10 mouse cellular contexts compared by ENCODE assay signal in genomic region chr9:123679198-123679597, GRCm38 (mm10). TPM values are rescaled to one million over a fixed set of nuclear protein-coding genes. Genes with fewer than 3 reads are reported as not detected.
DNase-seq lines count a peak whose midpoint lies in the region; ATAC-seq lines count a peak whose summit lies in the region.
"Had no signal": no experiment of that assay in that cellular context is flagged by ENCODE, and none has a peak within 500 bp of the region (broad histone marks: within the 10 kb centered on the region; RNA-seq: fewer than 3 reads in every experiment).

No protein-coding gene starts in this region.

- no peak overlapping the region for H3K9ac ChIP-seq in heart, embryonic 15.5 days
- H3K9ac ChIP-seq in embryonic facial prominence, embryonic 13.5 days = peak overlapping the region; percentile 64; the same call in 1 of the 2 replicates
- no peak overlapping the region for H3K9ac ChIP-seq in intestine, embryonic 15.5 days
- no peak overlapping the region for H3K9ac ChIP-seq in midbrain, embryonic 16.5 days (ENCODE audit: low read depth, low read length)

- no peaks in the 10 kb centered on the region for H3K9me3 ChIP-seq in heart, embryonic 15.5 days (replicated peaks)
- H3K9me3 ChIP-seq in embryonic facial prominence, embryonic 13.5 days = no peaks in the 10 kb centered on the region
- no peaks in the 10 kb centered on the region for H3K9me3 ChIP-seq in intestine, embryonic 15.5 days
- H3K9me3 ChIP-seq in midbrain, embryonic 16.5 days (replicated peaks; ENCODE audit: control insufficient read depth, low read length, poor library complexity, severe bottlenecking) = no peaks in the 10 kb centered on the region

- H3K4me3 ChIP-seq in heart, embryonic 15.5 days = peak overlapping the region; percentile 52
- H3K4me3 ChIP-seq in embryonic facial prominence, embryonic 13.5 days = peak overlapping the region; percentile 47
- H3K4me3 ChIP-seq in intestine, embryonic 15.5 days (replicated peaks) = peak overlapping the region; percentile 48
- peak overlapping the region; percentile 46 for H3K4me3 ChIP-seq in midbrain, embryonic 16.5 days (ENCODE audit: low read depth, low read length)

- H3K27ac ChIP-seq in heart, embryonic 15.5 days = no peak overlapping the region
- H3K27ac ChIP-seq in embryonic facial prominence, embryonic 13.5 days = no peak overlapping the region
- H3K27ac ChIP-seq in intestine, embryonic 15.5 days = no peak overlapping the region
- no peak overlapping the region for H3K27ac ChIP-seq in midbrain, embryonic 16.5 days (ENCODE audit: low read length)

- peaks cover 10% of the 10 kb centered on the region for H3K4me1 ChIP-seq in heart, embryonic 15.5 days (replicated peaks)
- peaks cover 10% of the 10 kb centered on the region for H3K4me1 ChIP-seq in embryonic facial prominence, embryonic 13.5 days
- H3K4me1 ChIP-seq in intestine, embryonic 15.5 days (replicated peaks) = peaks cover 10% of the 10 kb centered on the region
- H3K4me1 ChIP-seq in midbrain, embryonic 16.5 days (ENCODE audit: control insufficient read depth, insufficient read depth, low read length) = peaks cover 5% of the 10 kb centered on the region; the same call in 1 of the 2 replicates

- H3K27me3 ChIP-seq in heart, embryonic 15.5 days = peaks cover 74% of the 10 kb centered on the region
- peaks cover 70% of the 10 kb centered on the region for H3K27me3 ChIP-seq in embryonic facial prominence, embryonic 13.5 days
- peaks cover 13% of the 10 kb centered on the region for H3K27me3 ChIP-seq in intestine, embryonic 15.5 days (replicated peaks)
- H3K27me3 ChIP-seq in midbrain, embryonic 16.5 days (ENCODE audit: control insufficient read depth, insufficient read depth, low read depth, low read length) = peaks cover 32% of the 10 kb centered on the region

- peak overlapping the region; percentile 86; the same call in 1 of the 2 replicates for H3K4me2 ChIP-seq in heart, embryonic 15.5 days
- peak overlapping the region; percentile 79 for H3K4me2 ChIP-seq in embryonic facial prominence, embryonic 13.5 days
- peak overlapping the region; percentile 76 for H3K4me2 ChIP-seq in intestine, embryonic 15.5 days (replicated peaks)
- H3K4me2 ChIP-seq in midbrain, embryonic 16.5 days (ENCODE audit: low read length) = peak overlapping the region; percentile 85

- ATAC-seq in heart, embryonic 15.5 days (replicated peaks; ENCODE audit: insufficient number of reproducible peaks, insufficient read depth, low FRiP score, low read depth) = no peak
- no peak for ATAC-seq in embryonic facial prominence, embryonic 13.5 days (ENCODE audit: insufficient number of reproducible peaks, insufficient read depth, low FRiP score, low TSS enrichment, low read depth)
- no peak; the same call in 1 of the 2 replicates for ATAC-seq in intestine, embryonic 15.5 days
- ATAC-seq in midbrain, embryonic 16.5 days = no peak
- ATAC-seq: CD4-positive, CD25-positive, alpha-beta regulatory T cell, adult 4 months had no signal

- no peaks in the 10 kb centered on the region for H3K36me3 ChIP-seq in heart, embryonic 15.5 days
- no peaks in the 10 kb centered on the region for H3K36me3 ChIP-seq in embryonic facial prominence, embryonic 13.5 days
- H3K36me3 ChIP-seq in intestine, embryonic 15.5 days = no peaks in the 10 kb centered on the region
- no peaks in the 10 kb centered on the region for H3K36me3 ChIP-seq in midbrain, embryonic 16.5 days (ENCODE audit: control insufficient read depth, insufficient read depth, low read length)

- WGBS in heart, embryonic 15.5 days = 37% methylated on average over 2 of the region's 2 CpGs
- WGBS in embryonic facial prominence, embryonic 13.5 days = 15% methylated on average over 2 of the region's 2 CpGs
- WGBS in intestine, embryonic 15.5 days = 20% methylated on average over 2 of the region's 2 CpGs
- WGBS in midbrain, embryonic 16.5 days = 27% methylated on average over 2 of the region's 2 CpGs

- DNase-seq in heart, postnatal 4 days = no peak
- DNase-seq in gastrocnemius, adult 18-20 months (ENCODE audit: low spot score) = no peak
- DNase-seq in thymus, adult 18-20 months = no peak
- no peak for DNase-seq in adrenal gland, adult 8-10 months

RNA-seq across cellular contexts. Expression of gene Slc6a20a, which starts 0.5 kb away (rescaled TPM):
- polyA plus RNA-seq in heart, embryonic 15.5 days (2015; fragmentation: Nextera tagmentation; extraction: Ambion mirVana) = not detected in 2 replicates
- not detected for total RNA-seq in heart, postnatal 4 days (2021)
- 0.08 and 0.66 TPM in 2 replicates for polyA plus RNA-seq in embryonic facial prominence, embryonic 13.5 days (2015; fragmentation: Nextera tagmentation; extraction: Ambion mirVana)
- polyA plus RNA-seq in intestine, embryonic 15.5 days (2015; fragmentation: Nextera tagmentation; extraction: Ambion mirVana) = 16.8 and 19.8 TPM in 2 replicates
- polyA plus RNA-seq in midbrain, embryonic 16.5 days (2015; fragmentation: Nextera tagmentation; extraction: Ambion mirVana) = 12.5 and 15.1 TPM in 2 replicates
- total RNA-seq in gastrocnemius, adult 18-20 months (2021) = under 1 TPM in 1 of 2 experiments, not detected in 1; 0.05 TPM
- under 1 TPM in 2 of 4 experiments, not detected in 2; 0.10 to 0.17 TPM for total RNA-seq in adrenal gland, adult 8-10 months (2022)
- polyA plus RNA-seq: CD4-positive, CD25-positive, alpha-beta regulatory T cell, adult 4 months had no signal

RNA-seq across cellular contexts. Expression of gene Ccr9, which starts 1.0 kb away (rescaled TPM):
- polyA plus RNA-seq in heart, embryonic 15.5 days (2015; fragmentation: Nextera tagmentation; extraction: Ambion mirVana) = 0.29 and 1.1 TPM in 2 replicates
- total RNA-seq in heart, postnatal 4 days (2021) = under 1 TPM in 1 of 2 experiments, not detected in 1; 0.17 TPM
- polyA plus RNA-seq in embryonic facial prominence, embryonic 13.5 days (2015; fragmentation: Nextera tagmentation; extraction: Ambion mirVana) = 0.14 and 0.26 TPM in 2 replicates
- 0.54 and 0.75 TPM in 2 replicates for polyA plus RNA-seq in intestine, embryonic 15.5 days (2015; fragmentation: Nextera tagmentation; extraction: Ambion mirVana)
- 0.30 TPM in 2 replicates for polyA plus RNA-seq in midbrain, embryonic 16.5 days (2015; fragmentation: Nextera tagmentation; extraction: Ambion mirVana)
- total RNA-seq in gastrocnemius, adult 18-20 months (2021) = not detected
- under 1 TPM; 0.05 to 0.15 (median 0.11) TPM for total RNA-seq in adrenal gland, adult 8-10 months (2022)

RNA-seq across cellular contexts. Expression of gene Lztfl1, which starts 38.3 kb away (rescaled TPM):
- 26.7 and 35.4 TPM in 2 replicates for polyA plus RNA-seq in heart, embryonic 15.5 days (2015; fragmentation: Nextera tagmentation; extraction: Ambion mirVana)
- 10 to 100 TPM; 32.7 to 33.4 TPM for total RNA-seq in heart, postnatal 4 days (2021)
- polyA plus RNA-seq in embryonic facial prominence, embryonic 13.5 days (2015; fragmentation: Nextera tagmentation; extraction: Ambion mirVana) = 61.6 and 65.8 TPM in 2 replicates
- polyA plus RNA-seq in intestine, embryonic 15.5 days (2015; fragmentation: Nextera tagmentation; extraction: Ambion mirVana) = 41.1 and 47.1 TPM in 2 replicates
- 51.1 and 53.1 TPM in 2 replicates for polyA plus RNA-seq in midbrain, embryonic 16.5 days (2015; fragmentation: Nextera tagmentation; extraction: Ambion mirVana)
- total RNA-seq in gastrocnemius, adult 18-20 months (2021) = 10 to 100 TPM; 19.6 to 20.0 TPM
- total RNA-seq in adrenal gland, adult 8-10 months (2022) = 10 to 100 TPM; 47.5 to 60.5 (median 57.4) TPM

RNA-seq across cellular contexts. Expression of gene Slc6a20b, which starts 46.8 kb away (rescaled TPM):
- polyA plus RNA-seq in heart, embryonic 15.5 days (2015; fragmentation: Nextera tagmentation; extraction: Ambion mirVana) = 0.13 TPM in 2 replicates
- total RNA-seq in heart, postnatal 4 days (2021) = not detected
- 0.18 and 0.36 TPM in 2 replicates for polyA plus RNA-seq in embryonic facial prominence, embryonic 13.5 days (2015; fragmentation: Nextera tagmentation; extraction: Ambion mirVana)
- polyA plus RNA-seq in intestine, embryonic 15.5 days (2015; fragmentation: Nextera tagmentation; extraction: Ambion mirVana) = 0.45 and 0.59 TPM in 2 replicates
- polyA plus RNA-seq in midbrain, embryonic 16.5 days (2015; fragmentation: Nextera tagmentation; extraction: Ambion mirVana) = 0.25 and 0.39 TPM in 2 replicates
- total RNA-seq in gastrocnemius, adult 18-20 months (2021) = not detected
- total RNA-seq in adrenal gland, adult 8-10 months (2022) = not detected
- total RNA-seq: adrenal gland, postnatal 36 days had no signal
